Mouse (Mus musculus): Measurements from ENCODE around the gene Lactb. TPM values are rescaled to one million over a fixed set of nuclear protein-coding genes. Genes with fewer than 3 reads are reported as not detected.

The Lactb gene
- total RNA-seq, 2 experiments from 2014 or later = 14.8 to 16.6 TPM

GRCm38 (mm10) chr9:66980458-66980857 lies 5.2 kb upstream of the Lactb start:
- DNase-seq (ENCODE audit: low spot score in 2 of 2) = peak in 1 of 2 experiments; percentile 74

- DNase-seq (ENCODE audit: low spot score in 2 of 2) = no peak
Observed at GRCm38 (mm10) chr9:66978468-66978867, 3.2 kb upstream of the Lactb start.

- peak in 1 of 2 experiments; percentile 27 for DNase-seq (ENCODE audit: low spot score in 2 of 2)
Observed at GRCm38 (mm10) chr9:66977982-66978381, 2.7 kb upstream of the Lactb start.

GRCm38 (mm10) chr9:66977121-66977520 lies 1.8 kb upstream of the Lactb start:
- DNase-seq (ENCODE audit: low spot score in 2 of 2) = no peak

GRCm38 (mm10) chr9:66974721-66975225 lies 511 bp downstream of the Lactb start:
- peak; percentile 37 to 51 for DNase-seq (ENCODE audit: low spot score in 2 of 2)

GRCm38 (mm10) chr9:66971116-66971515 lies 4.2 kb downstream of the Lactb start:
- DNase-seq (ENCODE audit: low spot score in 2 of 2) = no peak

GRCm38 (mm10) chr9:66967492-66967891 lies 7.8 kb downstream of the Lactb start:
- DNase-seq (ENCODE audit: low spot score in 2 of 2) = no peak

GRCm38 (mm10) chr9:66961478-66961877 lies 13.8 kb downstream of the Lactb start:
- no peak for DNase-seq (ENCODE audit: low spot score in 2 of 2)

- DNase-seq (ENCODE audit: low spot score in 2 of 2) = no peak
Observed at GRCm38 (mm10) chr9:66957451-66957850, 17.8 kb downstream of the Lactb start.

- no peak for DNase-seq (ENCODE audit: low spot score in 2 of 2)
Observed at GRCm38 (mm10) chr9:66952886-66953285, 22.4 kb downstream of the Lactb start.

- DNase-seq (ENCODE audit: low spot score in 2 of 2) = no peak
Observed at GRCm38 (mm10) chr9:66952321-66952720, 23.0 kb downstream of the Lactb start.

GRCm38 (mm10) chr9:66948536-66948935 lies 26.7 kb downstream of the Lactb start:
- no peak for DNase-seq (ENCODE audit: low spot score in 2 of 2)

- peak; percentile 84 to 92 for DNase-seq (ENCODE audit: low spot score in 2 of 2)
Observed at GRCm38 (mm10) chr9:66945647-66946641, 29.3 kb downstream of the Lactb start, which contains the start of gene Rps27l. Rps27l (plus strand) TSS chr9:66946086.

- no peak for DNase-seq (ENCODE audit: low spot score in 2 of 2)
Observed at GRCm38 (mm10) chr9:66945161-66945560, 30.1 kb downstream of the Lactb start.

GRCm38 (mm10) chr9:66938836-66939235 lies 36.4 kb downstream of the Lactb start:
- peak in 1 of 2 experiments; percentile 60 for DNase-seq (ENCODE audit: low spot score in 2 of 2)

GRCm38 (mm10) chr9:66937507-66937906 lies 37.8 kb downstream of the Lactb start:
- DNase-seq (ENCODE audit: low spot score in 2 of 2) = no peak

- no peak for DNase-seq (ENCODE audit: low spot score in 2 of 2)
Observed at GRCm38 (mm10) chr9:66933869-66934808, 41.1 kb downstream of the Lactb start.

- no peak for DNase-seq (ENCODE audit: low spot score in 2 of 2)
Observed at GRCm38 (mm10) chr9:66930351-66930750, 44.9 kb downstream of the Lactb start.

- DNase-seq (ENCODE audit: low spot score in 2 of 2) = peak; percentile 74 to 87
Observed at GRCm38 (mm10) chr9:66927696-66928402, 47.4 kb downstream of the Lactb start.

- DNase-seq (ENCODE audit: low spot score in 2 of 2) = no peak
Observed at GRCm38 (mm10) chr9:66925853-66926252, 49.4 kb downstream of the Lactb start.

- no peak for DNase-seq (ENCODE audit: low spot score in 2 of 2)
Observed at GRCm38 (mm10) chr9:66922076-66922475, 53.2 kb downstream of the Lactb start.
